Mouse (Mus musculus): ENCODE measurements around the gene Capn10. TPM values are rescaled to one million over a fixed set of nuclear protein-coding genes. Genes with fewer than 3 reads are reported as not detected.

The Capn10 gene
- polyA plus RNA-seq, 1 experiment from 2014 or later, result 60.0 TPM

- Histone ChIP-seq H3K4me2 (replicated peaks) (no peak overlapping the region), H3K27me3 (replicated peaks) (no peaks in the 10 kb centered on the region)
- no peak for ATAC-seq (ENCODE audit: low FRiP score, low read depth)
Observed at GRCm38 (mm10) chr1:92909068-92909467, 25.1 kb upstream of the Capn10 start.

GRCm38 (mm10) chr1:92910239-92910885 is 23.8 kb upstream of the Capn10 start, which contains the start of gene Rnpepl1:
Rnpepl1 (plus strand) TSS chr1:92910783.
- under 1% methylated on average over 45 of the region's 57 CpGs for WGBS

More at GRCm38 (mm10) chr1:92909068-92909467, 25.1 kb upstream of the Capn10 start:
- H3K27ac ChIP-seq, result no peak overlapping the region
- no peak overlapping the region for H3K9ac ChIP-seq
- no peaks in the 10 kb centered on the region for H3K9me3 ChIP-seq
- H3K4me1 ChIP-seq, result peaks cover 38% of the 10 kb centered on the region
- H3K4me3 ChIP-seq, result no peak overlapping the region
- H3K36me3 ChIP-seq, result peaks cover 3% of the 10 kb centered on the region; the same call in 1 of the 2 replicates
- 71% methylated on average over 4 of the region's 4 CpGs for WGBS

GRCm38 (mm10) chr1:92910925-92911720 is 23.1 kb upstream of the Capn10 start:
- peaks cover 38% of the 10 kb centered on the region for H3K4me1 ChIP-seq
- 2% methylated on average over 85 of the region's 85 CpGs for WGBS
- H3K36me3 ChIP-seq, result peaks cover 19% of the 10 kb centered on the region
- no peaks in the 10 kb centered on the region for H3K9me3 ChIP-seq
- peak overlapping the region; percentile 92 for H3K4me3 ChIP-seq
- H3K9ac ChIP-seq, result peak overlapping the region; percentile 97
- H3K4me2 ChIP-seq (replicated peaks), result peak overlapping the region; percentile 83
- no peaks in the 10 kb centered on the region for H3K27me3 ChIP-seq (replicated peaks)
- peak overlapping the region; percentile 85 for H3K27ac ChIP-seq
- ATAC-seq (ENCODE audit: low FRiP score, low read depth), result peak; percentile 27

More at GRCm38 (mm10) chr1:92910239-92910885, 23.8 kb upstream of the Capn10 start, which contains the start of gene Rnpepl1:
- ATAC-seq (ENCODE audit: low FRiP score, low read depth), result peak; percentile 45
- Histone ChIP-seq H3K27me3 (replicated peaks) (no peaks in the 10 kb centered on the region), H3K9me3 (no peaks in the 10 kb centered on the region), H3K4me3 (peak within 1 kb of the TSS; percentile 92), H3K36me3 (peaks cover 12% of the 10 kb centered on the region), H3K4me2 (replicated peaks) (peak within 1 kb of the TSS; percentile 83), H3K9ac (peak within 1 kb of the TSS; percentile 97), H3K27ac (peak within 1 kb of the TSS; percentile 85), H3K4me1 (peaks cover 38% of the 10 kb centered on the region)

- Histone ChIP-seq H3K4me1 (peaks cover 35% of the 10 kb centered on the region), H3K27me3 (replicated peaks) (no peaks in the 10 kb centered on the region), H3K4me3 (peak overlapping the region; percentile 92), H3K9ac (peak overlapping the region; percentile 97), H3K9me3 (no peaks in the 10 kb centered on the region), H3K36me3 (peaks cover 25% of the 10 kb centered on the region), H3K4me2 (replicated peaks) (peak overlapping the region; percentile 83), H3K27ac (no peak overlapping the region)
- 43% methylated on average over 8 of the region's 8 CpGs for WGBS
- no peak for ATAC-seq (ENCODE audit: low FRiP score, low read depth)
Observed at GRCm38 (mm10) chr1:92911721-92912138, 22.4 kb upstream of the Capn10 start.

GRCm38 (mm10) chr1:92912286-92912685 is 21.9 kb upstream of the Capn10 start:
- Histone ChIP-seq H3K36me3 (peaks cover 31% of the 10 kb centered on the region), H3K4me1 (peaks cover 34% of the 10 kb centered on the region), H3K9me3 (no peaks in the 10 kb centered on the region), H3K27ac (no peak overlapping the region), H3K4me2 (replicated peaks) (peak overlapping the region; percentile 83), H3K27me3 (replicated peaks) (no peaks in the 10 kb centered on the region), H3K9ac (peak overlapping the region; percentile 97), H3K4me3 (peak overlapping the region; percentile 92)
- no peak for ATAC-seq (ENCODE audit: low FRiP score, low read depth)
- 42% methylated on average over 1 of the region's 1 CpGs for WGBS

- H3K36me3 ChIP-seq, result peaks cover 50% of the 10 kb centered on the region
- no peaks in the 10 kb centered on the region for H3K27me3 ChIP-seq (replicated peaks)
- no peak overlapping the region for H3K9ac ChIP-seq
- ATAC-seq (ENCODE audit: low FRiP score, low read depth), result no peak
- no peaks in the 10 kb centered on the region for H3K9me3 ChIP-seq
- WGBS, result 79% methylated on average over 4 of the region's 4 CpGs
- H3K27ac ChIP-seq, result no peak overlapping the region
- H3K4me1 ChIP-seq, result peaks cover 27% of the 10 kb centered on the region
- H3K4me3 ChIP-seq, result no peak overlapping the region
- no peak overlapping the region for H3K4me2 ChIP-seq (replicated peaks)
Observed at GRCm38 (mm10) chr1:92914239-92914638, 19.9 kb upstream of the Capn10 start.

- Histone ChIP-seq H3K4me3 (no peak overlapping the region), H3K27ac (no peak overlapping the region), H3K36me3 (peaks cover 58% of the 10 kb centered on the region), H3K27me3 (replicated peaks) (no peaks in the 10 kb centered on the region), H3K9me3 (no peaks in the 10 kb centered on the region), H3K4me2 (replicated peaks) (no peak overlapping the region), H3K9ac (no peak overlapping the region), H3K4me1 (peaks cover 23% of the 10 kb centered on the region)
- no peak for ATAC-seq (ENCODE audit: low FRiP score, low read depth)
- 90% methylated on average over 11 of the region's 11 CpGs for WGBS
Observed at GRCm38 (mm10) chr1:92914993-92915392, 19.2 kb upstream of the Capn10 start.

- WGBS, result 94% methylated on average over 9 of the region's 9 CpGs
- H3K36me3 ChIP-seq, result peaks cover 72% of the 10 kb centered on the region
Observed at GRCm38 (mm10) chr1:92916725-92917124, 17.5 kb upstream of the Capn10 start.

GRCm38 (mm10) chr1:92919151-92919550 is 15.0 kb upstream of the Capn10 start:
- H3K9me3 ChIP-seq, result no peaks in the 10 kb centered on the region
- H3K27me3 ChIP-seq (replicated peaks), result no peaks in the 10 kb centered on the region
- no peak overlapping the region for H3K9ac ChIP-seq
- peaks cover 68% of the 10 kb centered on the region for H3K36me3 ChIP-seq
- WGBS, result 97% methylated on average over 11 of the region's 11 CpGs
- H3K4me2 ChIP-seq (replicated peaks), result no peak overlapping the region
- H3K4me3 ChIP-seq, result no peak overlapping the region
- H3K27ac ChIP-seq, result no peak overlapping the region
- no peak for ATAC-seq (ENCODE audit: low FRiP score, low read depth)
- H3K4me1 ChIP-seq, result no peaks in the 10 kb centered on the region

More at GRCm38 (mm10) chr1:92916725-92917124, 17.5 kb upstream of the Capn10 start:
- Histone ChIP-seq H3K4me3 (no peak overlapping the region), H3K27ac (no peak overlapping the region), H3K27me3 (replicated peaks) (no peaks in the 10 kb centered on the region), H3K9me3 (no peaks in the 10 kb centered on the region), H3K4me1 (peaks cover 13% of the 10 kb centered on the region), H3K4me2 (replicated peaks) (no peak overlapping the region), H3K9ac (no peak overlapping the region)
- ATAC-seq (ENCODE audit: low FRiP score, low read depth), result no peak

- H3K27me3 ChIP-seq (replicated peaks), result no peaks in the 10 kb centered on the region
- no peak overlapping the region for H3K9ac ChIP-seq
- whole genome bisulfite sequencing, result 85% methylated on average over 12 of the region's 12 CpGs
- no peak overlapping the region for H3K27ac ChIP-seq
- H3K36me3 ChIP-seq, result peaks cover 66% of the 10 kb centered on the region
- H3K9me3 ChIP-seq, result no peaks in the 10 kb centered on the region
- H3K4me1 ChIP-seq, result no peaks in the 10 kb centered on the region
- H3K4me2 ChIP-seq (replicated peaks), result no peak overlapping the region
- no peak overlapping the region for H3K4me3 ChIP-seq
- no peak for ATAC-seq (ENCODE audit: low FRiP score, low read depth)
Observed at GRCm38 (mm10) chr1:92919775-92920174, 14.4 kb upstream of the Capn10 start.

GRCm38 (mm10) chr1:92920474-92921200 is 13.5 kb upstream of the Capn10 start:
- Histone ChIP-seq H3K9me3 (no peaks in the 10 kb centered on the region), H3K36me3 (peaks cover 57% of the 10 kb centered on the region), H3K4me2 (replicated peaks) (no peak overlapping the region), H3K4me3 (no peak overlapping the region), H3K27ac (no peak overlapping the region), H3K9ac (no peak overlapping the region), H3K27me3 (replicated peaks) (no peaks in the 10 kb centered on the region), H3K4me1 (no peaks in the 10 kb centered on the region)
- ATAC-seq (ENCODE audit: low FRiP score, low read depth), result no peak
- WGBS, result 86% methylated on average over 7 of the region's 7 CpGs

GRCm38 (mm10) chr1:92921496-92921895 is 12.7 kb upstream of the Capn10 start:
- H3K27me3 ChIP-seq (replicated peaks), result no peaks in the 10 kb centered on the region
- no peak overlapping the region for H3K4me3 ChIP-seq
- H3K9me3 ChIP-seq, result no peaks in the 10 kb centered on the region
- H3K4me1 ChIP-seq, result no peaks in the 10 kb centered on the region
- ATAC-seq (ENCODE audit: low FRiP score, low read depth), result no peak
- 87% methylated on average over 4 of the region's 4 CpGs for WGBS
- no peak overlapping the region for H3K4me2 ChIP-seq (replicated peaks)
- peaks cover 49% of the 10 kb centered on the region for H3K36me3 ChIP-seq
- H3K27ac ChIP-seq, result no peak overlapping the region
- no peak overlapping the region for H3K9ac ChIP-seq

Measured in neural tube, embryonic 12.5 days (tissue).